Mouse (Mus musculus): ENCODE data around the gene Zfp575.
"Not testable (repeated sequence)": the region's sequence is repeated elsewhere in the genome, so short reads cannot be mapped to it uniquely, and the experiment has no call there.

The Zfp575 gene

GRCm38 (mm10) chr7:24587330-24588105 lies at the start of gene Zfp575, which contains the start of gene Ethe1:
Gene Zfp575 (minus strand): TSS chr7:24587641.
Gene Ethe1 (plus strand): TSS chr7:24587543.
- peak; percentile 30 for DNase-seq

- DNase-seq = no peak
Measured at GRCm38 (mm10) chr7:24637046-24637445, 49.6 kb upstream of the Zfp575 start.

- DNase-seq = no peak
Measured at GRCm38 (mm10) chr7:24636264-24636663, 48.8 kb upstream of the Zfp575 start, which contains the start of gene Lypd3. Gene Lypd3 (plus strand): TSS chr7:24636550.

- no peak for DNase-seq
Measured at GRCm38 (mm10) chr7:24630116-24630880, 42.9 kb upstream of the Zfp575 start.

GRCm38 (mm10) chr7:24629672-24630071 lies 42.2 kb upstream of the Zfp575 start:
- no peak for DNase-seq

- peak; percentile 20 for DNase-seq
Measured at GRCm38 (mm10) chr7:24628685-24629610, 41.5 kb upstream of the Zfp575 start.

- no peak for DNase-seq
Measured at GRCm38 (mm10) chr7:24622967-24623366, 35.5 kb upstream of the Zfp575 start.

GRCm38 (mm10) chr7:24621193-24621592 lies 33.8 kb upstream of the Zfp575 start:
- no peak for DNase-seq

GRCm38 (mm10) chr7:24619671-24620397 lies 32.4 kb upstream of the Zfp575 start:
- no peak for DNase-seq

GRCm38 (mm10) chr7:24618374-24618773 lies 30.9 kb upstream of the Zfp575 start:
- DNase-seq = not testable (repeated sequence)

GRCm38 (mm10) chr7:24617763-24618162 lies 30.3 kb upstream of the Zfp575 start:
- DNase-seq = no peak

GRCm38 (mm10) chr7:24614816-24615215 lies 27.4 kb upstream of the Zfp575 start:
- no peak for DNase-seq

- no peak for DNase-seq
Measured at GRCm38 (mm10) chr7:24612308-24612910, 25.0 kb upstream of the Zfp575 start.

- DNase-seq = no peak
Measured at GRCm38 (mm10) chr7:24611709-24612108, 24.3 kb upstream of the Zfp575 start.

GRCm38 (mm10) chr7:24610879-24611494 lies 23.5 kb upstream of the Zfp575 start:
- DNase-seq = no peak

- no peak for DNase-seq
Measured at GRCm38 (mm10) chr7:24610144-24610878, 22.9 kb upstream of the Zfp575 start, which contains the start of gene Phldb3. Gene Phldb3 (plus strand): TSS chr7:24610763.

- DNase-seq = no peak
Measured at GRCm38 (mm10) chr7:24608561-24608960, 21.1 kb upstream of the Zfp575 start.

- no peak for DNase-seq
Measured at GRCm38 (mm10) chr7:24608017-24608416, 20.6 kb upstream of the Zfp575 start.

GRCm38 (mm10) chr7:24606046-24606445 lies 18.6 kb upstream of the Zfp575 start:
- no peak for DNase-seq

- DNase-seq = no peak
Measured at GRCm38 (mm10) chr7:24605561-24605960, 18.1 kb upstream of the Zfp575 start.
